Mouse (Mus musculus): ENCODE measurements around the gene Wfdc13.

The Wfdc13 gene

DNA sequence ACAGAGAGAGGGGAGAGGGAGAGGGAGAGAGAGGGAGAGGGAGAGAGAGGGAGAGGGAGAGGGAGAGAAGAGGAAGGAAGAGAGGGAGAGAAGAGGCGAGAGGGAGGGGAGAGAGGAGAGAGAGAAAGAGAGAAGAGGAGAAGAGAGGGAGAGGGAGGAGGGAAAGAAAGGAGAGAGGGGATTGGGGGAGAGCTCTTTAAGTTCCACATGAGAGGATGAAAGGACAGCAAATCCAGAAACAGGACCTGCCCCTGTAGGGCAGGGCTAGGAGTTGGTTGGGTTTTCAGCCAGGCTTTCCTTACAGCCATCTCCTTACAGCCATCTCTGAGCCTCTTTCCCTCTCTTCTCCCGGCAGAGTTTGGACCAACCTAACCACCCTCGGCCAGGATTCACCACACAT lies at the start of gene Wfdc13:
TSS of gene Wfdc13 (plus strand) at position 301 of the 400 bp plus-strand sequence.
- DNase-seq (ENCODE audit: low spot score in 2 of 2) = no peak

- DNase-seq (ENCODE audit: low spot score in 2 of 2) = no peak
Measured at GRCm38 (mm10) chr2:164635266-164635665, 49.6 kb upstream of the Wfdc13 start.

- DNase-seq (ENCODE audit: low spot score in 2 of 2) = no peak
Measured at GRCm38 (mm10) chr2:164638696-164639095, 46.2 kb upstream of the Wfdc13 start, which contains the start of gene Wfdc16. Wfdc16 (minus strand) TSS chr2:164638796.

- no peak for DNase-seq (ENCODE audit: low spot score in 2 of 2)
Measured at GRCm38 (mm10) chr2:164641129-164641528, 43.8 kb upstream of the Wfdc13 start.

GRCm38 (mm10) chr2:164641881-164642673 lies 42.8 kb upstream of the Wfdc13 start:
- peak; percentile 37 to 59 for DNase-seq (ENCODE audit: low spot score in 2 of 2)

DNA sequence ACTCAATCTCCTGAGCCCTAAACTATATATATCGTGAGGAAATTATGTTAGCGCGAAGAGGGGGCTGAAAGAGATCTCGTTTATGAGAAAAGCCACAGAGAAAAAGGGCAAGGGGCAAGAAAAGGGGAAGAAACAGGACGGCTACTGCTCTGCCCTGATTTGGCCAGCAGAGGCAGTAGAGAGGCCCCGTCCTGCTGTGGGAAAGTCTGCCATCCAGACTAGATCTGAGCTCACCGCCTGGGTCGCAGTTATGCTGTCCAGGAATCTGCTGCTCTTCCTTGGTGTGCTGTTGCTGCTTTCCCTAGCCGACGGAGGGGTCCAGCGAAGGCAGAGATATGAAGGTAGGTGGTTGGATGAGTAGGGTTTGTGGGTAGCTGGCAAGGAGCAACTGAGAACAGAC lies 29.0 kb upstream of the Wfdc13 start, which contains the start of gene Wfdc10:
TSS of gene Wfdc10 (plus strand) at position 189 of the 400 bp plus-strand sequence.
- peak in 1 of 2 experiments; percentile 41 for DNase-seq (ENCODE audit: low spot score in 2 of 2)

GRCm38 (mm10) chr2:164656483-164656882 lies 28.4 kb upstream of the Wfdc13 start, which contains the start of gene Wfdc9:
Wfdc9 (minus strand) TSS chr2:164656583.
- no peak for DNase-seq (ENCODE audit: low spot score in 2 of 2)

- DNase-seq (ENCODE audit: low spot score in 2 of 2) = no peak
Measured at GRCm38 (mm10) chr2:164664851-164665250, 20.1 kb upstream of the Wfdc13 start.

GRCm38 (mm10) chr2:164670261-164670660 lies 14.6 kb upstream of the Wfdc13 start:
- no peak for DNase-seq (ENCODE audit: low spot score in 2 of 2)

- no peak for DNase-seq (ENCODE audit: low spot score in 2 of 2)
Measured at GRCm38 (mm10) chr2:164670938-164671337, 14.0 kb upstream of the Wfdc13 start.

- DNase-seq (ENCODE audit: low spot score in 2 of 2) = no peak
Measured at GRCm38 (mm10) chr2:164673987-164674386, 10.9 kb upstream of the Wfdc13 start, which contains the start of gene Wfdc11. Wfdc11 (minus strand) TSS chr2:164674087.

- no peak for DNase-seq (ENCODE audit: low spot score in 2 of 2)
Measured at GRCm38 (mm10) chr2:164676103-164676502, 8.8 kb upstream of the Wfdc13 start.

GRCm38 (mm10) chr2:164676916-164677685 lies 7.8 kb upstream of the Wfdc13 start:
- no peak for DNase-seq (ENCODE audit: low spot score in 2 of 2)

DNA sequence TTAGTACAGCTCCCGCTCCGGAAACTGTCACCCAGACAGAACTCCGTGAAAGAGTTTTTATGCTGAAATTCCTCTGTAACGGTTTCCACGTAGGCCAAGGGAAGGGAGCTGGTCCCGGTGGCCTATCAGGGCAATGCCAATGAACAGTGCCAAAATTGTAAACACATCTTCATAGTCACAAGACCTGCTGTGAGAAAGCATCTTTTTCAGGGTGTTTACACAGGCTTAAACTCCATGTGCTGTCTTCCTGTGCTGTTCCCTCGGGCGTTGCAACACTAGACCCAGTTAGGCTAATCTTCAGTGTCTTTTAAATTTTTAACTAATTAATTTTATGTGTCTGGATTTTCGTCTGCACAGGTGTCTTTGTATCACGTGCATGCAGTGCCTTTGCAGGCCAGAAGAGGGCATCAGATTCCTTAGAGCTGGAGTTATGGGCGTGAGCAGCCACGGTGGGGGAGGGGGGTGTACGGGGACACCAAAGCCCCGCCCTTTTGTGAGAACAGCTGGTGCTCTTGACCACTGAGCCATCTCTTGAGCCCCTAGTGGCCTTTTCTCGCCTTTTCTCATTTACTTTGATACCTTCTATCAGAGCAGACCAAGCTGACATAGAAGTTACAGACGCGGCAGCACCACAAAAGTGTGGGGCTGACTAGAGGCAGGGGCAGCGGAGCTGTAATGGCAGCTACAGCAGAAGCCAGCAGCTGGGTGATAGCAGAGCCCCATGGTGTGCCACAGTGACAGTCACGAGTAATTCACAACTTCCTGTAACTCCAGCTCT lies 5.9 kb upstream of the Wfdc13 start:
- DNase-seq (ENCODE audit: low spot score in 2 of 2) = peak; percentile 73 to 79

- no peak for DNase-seq (ENCODE audit: low spot score in 2 of 2)
Measured at GRCm38 (mm10) chr2:164679906-164680305, 5.0 kb upstream of the Wfdc13 start.

GRCm38 (mm10) chr2:164698201-164698600 lies 13.3 kb downstream of the Wfdc13 start, which contains the start of gene Spint4:
Spint4 (plus strand) TSS chr2:164698501.
- DNase-seq (ENCODE audit: low spot score in 2 of 2) = no peak

DNA sequence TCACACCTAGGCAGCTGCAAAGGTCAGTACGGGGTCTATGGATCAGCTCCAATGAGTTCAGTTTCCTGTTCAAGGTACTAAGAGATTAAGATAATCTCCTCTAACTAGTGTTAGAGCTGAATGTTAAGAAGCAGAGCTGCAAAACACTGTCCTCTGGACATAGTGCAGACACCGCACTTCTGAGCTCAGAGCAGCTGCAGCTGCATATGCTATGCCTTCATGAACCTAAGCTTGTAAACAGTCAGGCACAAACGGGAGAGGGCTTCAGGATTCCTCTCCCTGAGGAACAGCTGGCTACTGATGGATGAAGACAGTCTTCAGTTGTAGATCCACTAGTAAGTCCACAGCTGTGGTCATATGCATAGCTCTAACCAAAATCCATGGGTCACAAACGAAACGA lies 16.1 kb downstream of the Wfdc13 start:
- no peak for DNase-seq (ENCODE audit: low spot score in 2 of 2)

GRCm38 (mm10) chr2:164701761-164702160 lies 16.9 kb downstream of the Wfdc13 start:
- DNase-seq (ENCODE audit: low spot score in 2 of 2) = no peak

GRCm38 (mm10) chr2:164704235-164704634 lies 19.3 kb downstream of the Wfdc13 start:
- no peak for DNase-seq (ENCODE audit: low spot score in 2 of 2)

- no peak for DNase-seq (ENCODE audit: low spot score in 2 of 2)
Measured at GRCm38 (mm10) chr2:164705328-164705727, 20.4 kb downstream of the Wfdc13 start.

- no peak for DNase-seq (ENCODE audit: low spot score in 2 of 2)
Measured at GRCm38 (mm10) chr2:164705991-164706390, 21.1 kb downstream of the Wfdc13 start.

DNA sequence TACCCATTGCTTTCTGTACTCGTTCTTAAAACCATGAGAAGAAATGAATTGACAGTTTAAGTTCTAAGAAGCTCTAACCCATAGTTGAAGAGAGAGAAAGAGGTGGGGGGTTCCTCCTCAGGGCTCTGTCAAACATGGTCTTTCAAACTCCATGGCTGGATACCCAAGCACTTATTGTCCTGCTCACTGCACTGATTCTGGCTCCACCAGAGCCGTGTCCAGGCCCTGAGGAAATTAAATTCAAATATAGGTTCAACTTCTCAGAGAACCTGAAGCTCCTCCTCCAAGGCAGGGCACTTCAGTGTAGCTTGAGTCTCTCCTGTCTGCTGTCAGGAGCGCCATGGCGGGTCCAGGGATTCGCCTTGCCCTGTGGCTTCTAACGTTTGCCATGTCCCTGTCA lies 30.1 kb downstream of the Wfdc13 start, which contains the start of gene Spint5:
TSS of gene Spint5 (plus strand) at position 301 of the 400 bp plus-strand sequence.
- DNase-seq (ENCODE audit: low spot score in 2 of 2) = no peak

Measured in right cerebral cortex, postnatal 10 days (tissue).